Mouse (Mus musculus) left cerebral cortex, adult 8-10 months (tissue): ENCODE measurements around the gene Gm11639. TPM values are rescaled to one million over a fixed set of nuclear protein-coding genes. Genes with fewer than 3 reads are reported as not detected.

ENCODE experiments used
- DNase-seq, 2 experiments: peaks; one replicate each; pipeline ENCODE4 v3.0.0; 2022; ENCODE audit warnings: low spot score in 2 of 2
- total RNA-seq, 4 experiments: library from RNA; stranded (reverse); gene quantifications; 2 replicates each; pipeline ENCODE4 v1.2.4; 2022

Gene Gm11639
- total RNA-seq, 4 experiments from 2014 or later: 0.54 to 0.61 (median 0.56) TPM

DNA sequence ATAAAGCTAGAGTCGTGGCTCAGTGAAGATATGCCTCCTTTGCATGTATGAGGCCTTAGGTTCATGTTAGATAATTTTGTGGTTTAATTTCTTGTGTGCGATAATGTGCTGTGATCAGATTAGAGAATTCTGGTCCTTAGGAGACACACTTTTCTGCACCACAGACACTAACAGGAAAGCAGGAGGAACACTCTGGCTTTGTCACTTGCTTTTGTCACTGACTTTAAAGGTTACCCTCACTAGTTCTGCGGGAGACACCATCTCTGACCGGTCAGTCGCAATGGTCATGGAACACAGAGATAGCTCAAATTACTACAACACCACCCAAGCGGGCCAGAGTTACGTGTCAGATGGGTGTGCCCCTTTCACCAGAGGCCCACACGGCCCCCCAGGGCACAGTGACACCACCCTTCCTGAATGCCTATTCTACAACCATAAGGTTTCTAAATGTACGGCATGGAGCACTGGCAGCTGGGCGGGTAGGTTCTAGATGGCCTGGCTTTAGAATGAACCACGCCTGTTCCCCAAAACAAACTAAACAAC, 466.9 kb downstream of the Gm11639 start:
- DNase-seq: no peak

DNA sequence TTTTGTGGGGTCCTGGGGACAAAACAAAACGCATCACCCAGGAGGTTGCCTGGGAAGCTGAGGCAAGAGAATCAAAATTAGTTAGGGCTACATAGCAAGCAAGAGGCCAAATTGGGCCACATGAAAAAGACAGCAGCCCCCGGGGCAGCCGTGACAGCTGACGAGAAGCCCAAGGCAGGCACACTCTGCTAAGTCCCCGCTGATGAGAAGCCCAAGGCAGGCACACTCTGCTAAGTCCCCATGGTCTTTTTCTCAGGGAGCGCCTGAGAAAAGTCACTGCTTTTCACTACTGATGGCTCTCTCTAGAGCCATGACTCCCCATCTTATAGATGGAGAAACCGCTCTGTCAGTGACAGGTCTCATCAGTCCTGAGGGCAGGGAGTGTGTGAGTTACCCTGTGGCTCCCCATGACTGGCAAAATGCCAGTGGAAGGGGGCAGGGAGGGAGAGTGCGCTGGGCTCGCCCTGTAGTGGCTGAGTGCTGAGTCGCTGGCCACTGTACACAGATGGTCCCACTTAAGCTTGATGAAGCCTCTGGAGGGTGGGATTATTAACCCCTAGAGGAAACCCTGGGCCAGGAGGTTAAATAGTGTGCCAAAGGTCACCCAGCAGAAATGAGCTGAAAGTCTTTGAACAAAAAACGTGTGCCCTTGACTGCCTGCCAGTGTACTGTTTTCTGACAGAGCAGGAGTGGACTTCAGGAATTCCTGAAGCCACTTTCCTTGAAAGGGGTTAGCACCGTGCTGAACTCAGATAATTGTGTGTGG, 467.7 kb downstream of the Gm11639 start:
- DNase-seq: no peak

DNA sequence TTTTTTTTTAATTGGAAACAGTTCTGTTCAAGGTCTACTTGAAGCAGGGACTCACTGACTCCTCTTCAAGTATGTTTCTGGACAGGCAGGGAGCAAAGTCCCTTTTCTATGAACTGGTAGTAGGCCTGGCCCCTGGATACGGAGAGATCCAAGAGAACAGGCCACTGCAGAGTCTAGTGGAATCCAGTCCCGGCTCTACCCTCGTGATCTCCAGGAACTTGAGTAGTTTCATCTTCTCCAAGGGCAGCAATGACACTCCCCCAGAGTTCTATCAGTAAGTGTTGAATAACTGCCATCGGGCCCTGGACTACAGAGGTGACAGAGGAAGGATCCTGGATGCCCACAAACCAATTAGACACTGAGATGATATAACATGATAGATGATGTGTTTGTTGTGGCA, 470.4 kb downstream of the Gm11639 start:
- no peak for DNase-seq

DNA sequence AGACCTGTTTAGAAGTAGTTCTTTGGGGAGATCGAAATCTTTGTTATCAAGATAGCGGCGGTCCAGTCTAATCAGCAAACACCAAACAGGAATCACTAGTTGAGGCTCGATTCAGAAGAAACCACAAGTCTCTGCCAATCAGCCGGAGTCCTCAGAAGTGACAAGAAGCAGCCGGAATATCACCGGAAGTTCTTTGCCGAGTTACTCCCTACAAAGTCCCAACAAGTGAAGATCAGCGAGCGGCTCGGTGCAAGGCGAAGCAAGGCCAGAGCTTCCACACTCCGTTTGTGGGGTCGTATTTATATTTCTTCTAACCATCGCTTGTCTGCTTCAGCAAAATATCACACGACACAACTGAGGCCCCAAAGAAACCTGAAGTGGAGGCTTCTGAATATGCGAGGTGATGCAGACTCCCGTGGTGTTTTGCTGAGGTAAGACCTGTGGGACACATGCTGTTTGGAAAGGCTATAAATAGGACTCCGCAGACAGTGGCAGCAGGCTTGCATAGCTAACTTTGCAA, 471.3 kb downstream of the Gm11639 start:
- no peak for DNase-seq

DNA sequence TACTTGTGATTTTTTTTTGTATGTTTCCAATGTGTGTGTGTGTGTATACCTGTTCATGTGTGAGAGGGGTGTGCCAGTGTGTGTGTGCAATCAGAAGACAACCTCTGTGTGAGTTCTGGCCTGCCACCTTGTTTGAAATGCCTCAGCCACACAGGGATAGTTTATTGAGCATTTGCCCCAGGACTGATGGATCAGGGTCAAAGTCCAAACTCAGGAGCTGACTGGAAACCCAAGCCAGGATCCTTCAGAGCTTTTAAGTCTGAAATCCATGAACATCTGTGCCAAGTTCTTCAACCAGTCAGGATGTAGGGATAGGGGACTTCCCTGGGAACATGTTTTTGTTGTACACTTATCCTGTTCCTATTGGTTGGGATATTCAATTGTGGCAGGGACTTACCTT, 472.5 kb downstream of the Gm11639 start:
- DNase-seq: no peak

DNA sequence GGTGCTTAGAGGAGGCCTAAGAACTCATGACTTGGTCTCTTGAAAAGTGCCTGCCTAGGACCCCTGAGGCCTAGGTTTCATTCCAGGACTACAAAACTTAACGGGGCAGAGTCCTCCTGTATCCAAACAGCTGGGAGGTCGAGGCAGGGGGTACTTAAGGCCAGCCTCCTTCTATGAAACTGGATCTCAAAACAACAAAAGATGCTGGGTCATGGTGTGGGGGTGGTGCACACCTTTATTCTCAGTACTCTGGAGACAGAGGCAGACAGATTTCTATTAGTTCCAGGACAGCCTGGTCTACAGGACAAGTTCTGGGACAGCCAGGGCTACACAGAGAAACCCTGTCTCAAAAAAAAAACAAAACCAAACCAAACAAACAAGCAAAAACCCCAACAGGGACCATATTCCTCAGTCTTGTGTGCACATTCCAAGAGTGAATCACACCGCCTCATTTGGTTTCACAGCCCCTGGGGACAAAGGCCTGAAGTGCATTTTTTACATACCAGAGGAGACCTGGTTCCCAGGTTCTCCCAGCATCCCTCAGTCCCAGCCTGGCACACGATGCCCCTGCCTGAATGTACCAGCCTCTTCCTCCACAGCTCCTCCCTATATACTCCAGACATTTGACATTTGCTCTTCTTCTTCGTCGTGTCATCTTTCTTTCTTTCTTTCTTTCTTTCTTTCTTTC, 474.3 kb downstream of the Gm11639 start:
- no peak for DNase-seq

DNA sequence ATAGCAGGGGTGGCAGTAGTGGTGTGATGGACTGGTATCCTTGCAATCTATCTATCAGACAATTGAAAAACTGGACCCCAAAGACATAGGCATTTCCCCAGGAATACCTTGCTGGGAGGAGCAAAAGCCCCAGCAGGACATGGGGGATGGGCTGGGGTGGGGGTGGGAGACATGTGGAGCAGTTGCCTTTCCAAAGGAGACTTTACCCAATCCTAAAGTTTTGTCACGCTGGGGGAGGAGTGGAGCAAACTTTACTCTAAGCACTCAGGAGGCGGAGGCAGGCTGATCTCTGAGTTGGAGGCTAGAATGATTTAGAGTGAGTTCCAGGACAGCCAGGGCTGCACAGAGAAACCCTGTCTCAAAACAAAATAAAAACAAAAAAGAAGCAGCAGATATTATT, 475.9 kb downstream of the Gm11639 start:
- DNase-seq: no peak

DNA sequence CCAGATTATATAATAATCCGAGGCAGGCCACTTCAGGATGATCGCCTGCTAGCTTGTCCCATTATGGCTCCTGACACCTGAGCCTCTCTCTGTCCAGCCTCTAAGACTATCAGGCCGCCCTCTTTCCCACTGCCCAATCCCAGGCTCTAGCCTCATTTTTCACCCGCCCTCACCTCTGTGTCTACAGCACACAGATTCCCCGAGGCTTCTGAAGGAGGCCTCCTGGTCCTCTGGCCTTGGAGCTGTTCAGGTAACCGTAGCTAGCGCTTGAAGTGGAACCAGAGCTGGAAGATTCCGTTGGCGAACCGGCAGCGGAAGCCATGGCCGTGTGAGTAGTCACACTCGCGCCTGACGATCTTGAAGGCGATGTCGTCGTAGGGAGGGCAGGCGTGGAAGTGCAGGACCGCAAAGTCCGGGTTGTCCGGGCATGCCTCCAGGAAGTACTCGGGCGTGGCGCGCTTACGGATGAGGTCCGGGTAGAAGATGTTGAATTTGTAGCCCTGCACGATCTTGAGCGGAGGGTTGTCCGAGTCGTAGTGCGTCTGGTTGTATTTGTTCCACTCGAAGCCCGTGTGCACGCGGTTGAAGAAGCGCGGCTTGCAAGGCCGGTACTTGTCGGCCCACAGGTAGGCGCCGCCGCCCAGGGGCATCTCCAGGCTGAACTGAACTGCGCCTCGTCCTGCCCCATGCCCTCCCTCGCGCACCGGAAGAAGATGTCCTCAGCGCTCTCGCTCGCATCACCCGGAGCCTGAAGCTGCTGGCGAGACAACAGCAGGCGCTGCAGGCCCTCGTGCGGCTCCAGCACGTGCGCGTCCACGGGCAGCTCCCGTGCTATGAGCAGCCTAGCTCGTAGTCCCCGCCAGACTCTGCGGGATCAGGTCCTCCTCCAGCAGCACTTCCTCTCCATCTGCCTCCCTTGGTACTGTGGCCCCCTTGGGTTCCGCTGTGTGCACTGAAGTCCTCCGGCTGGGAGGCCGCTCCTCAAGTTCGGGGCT, 479.3 kb downstream of the Gm11639 start:
- DNase-seq: no peak

DNA sequence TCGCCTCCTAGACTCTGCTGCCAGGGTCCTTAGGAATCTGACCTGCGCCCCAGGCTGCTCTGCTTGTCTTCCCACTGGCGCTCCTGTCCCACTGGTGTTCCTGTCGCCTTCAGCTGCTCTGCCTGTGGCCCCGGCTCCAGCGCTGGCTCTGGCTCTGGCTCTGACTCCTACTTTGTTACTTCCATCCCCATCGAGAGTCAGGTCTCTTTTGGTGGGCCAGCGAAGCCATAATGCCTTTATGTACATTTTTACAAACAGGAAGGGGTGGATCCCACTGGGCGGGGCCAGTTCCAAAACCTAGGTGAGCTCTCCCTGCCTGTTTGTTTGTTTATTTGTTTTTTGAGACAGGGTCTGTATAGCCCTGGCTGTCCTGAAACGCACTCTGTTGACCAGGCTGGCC, 481.3 kb downstream of the Gm11639 start:
- DNase-seq: no peak

Other genes with a start within 250 kb of the Gm11639 start
- 10 to 100 TPM; 68.9 to 80.7 (median 76.1) TPM for gene Kansl1, start 216.8 kb upstream of the Gm11639 start, total RNA-seq
- 10 to 100 TPM; 56.2 to 73.1 (median 62.2) TPM for gene Cdc27, start 135.1 kb upstream of the Gm11639 start, total RNA-seq
- gene Myl4, start 135.0 kb upstream of the Gm11639 start, total RNA-seq: 10 to 100 TPM; 16.9 to 21.9 (median 18.7) TPM
- 1 to 10 TPM; 2.5 to 4.7 (median 3.7) TPM for gene Itgb3, start 77.7 kb upstream of the Gm11639 start, total RNA-seq